Mouse (Mus musculus): Measurements from ENCODE around the gene Fam216b. TPM values are rescaled to one million over a fixed set of nuclear protein-coding genes. Genes with fewer than 3 reads are reported as not detected.
A peak's percentile ranks its signal among the peaks of the same experiment; 100 is the strongest.

Fam216b gene
- total RNA-seq (2021): 1 to 10 TPM; 1.0 to 1.2 TPM
- long read RNA-seq, partial matches to known transcripts: 0 of 1 reads
- long read RNA-seq, other reads (novel, unspliced or antisense): 0 of 1 reads

GRCm38 (mm10) chr14:78088907-78089306 lies at the start of gene Fam216b:
TSS of gene Fam216b (minus strand) at chr14:78089007.
- DNase-seq (ENCODE audit: low spot score in 2 of 2): no peak

- DNase-seq (ENCODE audit: low spot score in 2 of 2): peak in 1 of 2 experiments; percentile 50
Observed at GRCm38 (mm10) chr14:78132368-78133052, 43.7 kb upstream of the Fam216b start.

- no peak for DNase-seq (ENCODE audit: low spot score in 2 of 2)
Observed at GRCm38 (mm10) chr14:78126670-78127069, 37.9 kb upstream of the Fam216b start.

- no peak for DNase-seq (ENCODE audit: low spot score in 2 of 2)
Observed at GRCm38 (mm10) chr14:78120286-78120685, 31.5 kb upstream of the Fam216b start.

- peak in 1 of 2 experiments; percentile 36 for DNase-seq (ENCODE audit: low spot score in 2 of 2)
Observed at GRCm38 (mm10) chr14:78119449-78120200, 30.8 kb upstream of the Fam216b start.

GRCm38 (mm10) chr14:78117671-78118070 lies 28.9 kb upstream of the Fam216b start:
- DNase-seq (ENCODE audit: low spot score in 2 of 2): no peak

- no peak for DNase-seq (ENCODE audit: low spot score in 2 of 2)
Observed at GRCm38 (mm10) chr14:78117268-78117667, 28.5 kb upstream of the Fam216b start.

GRCm38 (mm10) chr14:78112466-78112865 lies 23.7 kb upstream of the Fam216b start:
- no peak for DNase-seq (ENCODE audit: low spot score in 2 of 2)

- DNase-seq (ENCODE audit: low spot score in 2 of 2): no peak
Observed at GRCm38 (mm10) chr14:78110871-78111270, 22.1 kb upstream of the Fam216b start.

GRCm38 (mm10) chr14:78109419-78109818 lies 20.6 kb upstream of the Fam216b start:
- DNase-seq (ENCODE audit: low spot score in 2 of 2): no peak

- DNase-seq (ENCODE audit: low spot score in 2 of 2): no peak
Observed at GRCm38 (mm10) chr14:78108388-78108787, 19.6 kb upstream of the Fam216b start.

GRCm38 (mm10) chr14:78089591-78089990 lies 784 bp upstream of the Fam216b start:
- DNase-seq (ENCODE audit: low spot score in 2 of 2): no peak

GRCm38 (mm10) chr14:78083465-78083864 lies 5.3 kb downstream of the Fam216b start:
- no peak for DNase-seq (ENCODE audit: low spot score in 2 of 2)

- DNase-seq (ENCODE audit: low spot score in 2 of 2): no peak
Observed at GRCm38 (mm10) chr14:78077508-78077907, 11.3 kb downstream of the Fam216b start.

- DNase-seq (ENCODE audit: low spot score in 2 of 2): no peak
Observed at GRCm38 (mm10) chr14:78065938-78066710, 22.7 kb downstream of the Fam216b start.

- no peak for DNase-seq (ENCODE audit: low spot score in 2 of 2)
Observed at GRCm38 (mm10) chr14:78062484-78062883, 26.3 kb downstream of the Fam216b start.

GRCm38 (mm10) chr14:78060609-78060951 lies 28.2 kb downstream of the Fam216b start:
- no peak for DNase-seq (ENCODE audit: low spot score in 2 of 2)

GRCm38 (mm10) chr14:78059878-78060608 lies 28.8 kb downstream of the Fam216b start:
- no peak for DNase-seq (ENCODE audit: low spot score in 2 of 2)

- DNase-seq (ENCODE audit: low spot score in 2 of 2): no peak
Observed at GRCm38 (mm10) chr14:78057362-78057761, 31.4 kb downstream of the Fam216b start.

- DNase-seq (ENCODE audit: low spot score in 2 of 2): no peak
Observed at GRCm38 (mm10) chr14:78056371-78056770, 32.4 kb downstream of the Fam216b start.

- no peak for DNase-seq (ENCODE audit: low spot score in 2 of 2)
Observed at GRCm38 (mm10) chr14:78048674-78049073, 40.1 kb downstream of the Fam216b start.
